In the genomic region with DNA sequence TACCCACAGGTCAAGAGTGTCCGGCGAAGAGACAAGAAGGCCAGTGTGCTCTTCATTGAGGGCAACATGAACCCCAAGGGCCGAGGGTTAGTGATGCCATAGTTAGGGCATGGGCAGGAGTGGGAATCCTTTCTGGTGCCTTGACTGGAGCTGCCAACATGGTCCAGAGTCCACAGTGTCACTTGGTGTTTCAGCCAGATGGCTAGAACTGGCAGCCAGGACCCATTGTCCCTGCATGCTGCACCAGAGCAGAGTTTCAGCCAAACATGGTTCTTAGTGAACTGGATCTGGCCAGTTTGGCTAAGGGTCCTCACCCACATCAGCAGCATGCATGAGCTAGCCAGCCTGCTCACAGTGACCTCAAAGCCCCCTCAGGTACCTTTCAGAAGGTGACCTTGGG, we compare ENCODE assay signal across 15 mouse cellular contexts. TPM values are rescaled to one million over a fixed set of nuclear protein-coding genes. Genes with fewer than 3 reads are reported as not detected.
DNase-seq lines count a peak whose midpoint lies in the region; ATAC-seq lines count a peak whose summit lies in the region.
"Had no signal": no experiment of that assay in that cellular context is flagged by ENCODE, and none has a peak within 500 bp of the region (broad histone marks: within the 10 kb centered on the region; RNA-seq: fewer than 3 reads in every experiment).

No protein-coding gene starts in this region.

- peaks cover 98% of the 10 kb centered on the region for H3K36me3 ChIP-seq in hindbrain, embryonic 13.5 days
- peaks cover 100% of the 10 kb centered on the region for H3K36me3 ChIP-seq in hindbrain, embryonic 10.5 days
- H3K36me3 ChIP-seq in kidney, embryonic 14.5 days (ENCODE audit: control insufficient read depth, insufficient read depth, low read length): peaks cover 98% of the 10 kb centered on the region
- H3K36me3 ChIP-seq in midbrain, embryonic 12.5 days: peaks cover 99% of the 10 kb centered on the region
- peaks cover 51% of the 10 kb centered on the region for H3K36me3 ChIP-seq in midbrain, embryonic 15.5 days (replicated peaks)

- H3K4me3 ChIP-seq in hindbrain, embryonic 13.5 days: no peak overlapping the region
- no peak overlapping the region for H3K4me3 ChIP-seq in hindbrain, embryonic 10.5 days
- no peak overlapping the region for H3K4me3 ChIP-seq in kidney, embryonic 14.5 days (ENCODE audit: low read length)
- H3K4me3 ChIP-seq in midbrain, embryonic 12.5 days: peak overlapping the region; percentile 21; the same call in 1 of the 2 replicates
- H3K4me3 ChIP-seq in midbrain, embryonic 15.5 days: no peak overlapping the region
- H3K4me3 ChIP-seq: embryonic facial prominence, embryonic 13.5 days; forebrain, embryonic 12.5 days; heart, embryonic 12.5 days had no signal

- no peak for DNase-seq in hindbrain, embryonic 10.5 days (ENCODE audit: low spot score)
- DNase-seq in kidney, postnatal 36 days: peak; percentile 43 to 48
- DNase-seq in gastrocnemius, postnatal 25 days: no peak
- DNase-seq: adrenal gland, postnatal 10 days; cerebellum, adult 11 months; cerebellum, adult 9-10 months; gastrocnemius, postnatal 10 days had no signal

- peak overlapping the region; percentile 43; the same call in 1 of the 2 replicates for H3K9ac ChIP-seq in hindbrain, embryonic 13.5 days
- no peak overlapping the region for H3K9ac ChIP-seq in kidney, embryonic 14.5 days (ENCODE audit: low read depth, low read length)
- H3K9ac ChIP-seq in midbrain, embryonic 12.5 days (replicated peaks): peak overlapping the region; percentile 41; the same call in 1 of the 2 replicates
- H3K9ac ChIP-seq in midbrain, embryonic 15.5 days: no peak overlapping the region
- H3K9ac ChIP-seq: embryonic facial prominence, embryonic 13.5 days; forebrain, embryonic 12.5 days; heart, embryonic 12.5 days had no signal

- H3K27me3 ChIP-seq in hindbrain, embryonic 13.5 days: no peaks in the 10 kb centered on the region
- H3K27me3 ChIP-seq in hindbrain, embryonic 10.5 days (ENCODE audit: insufficient read depth, poor library complexity, severe bottlenecking): no peaks in the 10 kb centered on the region
- H3K27me3 ChIP-seq in kidney, embryonic 14.5 days (ENCODE audit: control insufficient read depth, insufficient read depth, low read length): no peaks in the 10 kb centered on the region
- peaks cover 21% of the 10 kb centered on the region for H3K27me3 ChIP-seq in midbrain, embryonic 12.5 days
- H3K27me3 ChIP-seq in midbrain, embryonic 15.5 days (replicated peaks): no peaks in the 10 kb centered on the region
- H3K27me3 ChIP-seq: embryonic facial prominence, embryonic 13.5 days; forebrain, embryonic 12.5 days; heart, embryonic 12.5 days had no signal

- peaks cover 6% of the 10 kb centered on the region for H3K4me1 ChIP-seq in hindbrain, embryonic 13.5 days (replicated peaks)
- peaks cover 10% of the 10 kb centered on the region for H3K4me1 ChIP-seq in hindbrain, embryonic 10.5 days (replicated peaks)
- no peaks in the 10 kb centered on the region for H3K4me1 ChIP-seq in kidney, embryonic 14.5 days (ENCODE audit: control insufficient read depth, insufficient read depth, low read length)
- peaks cover 25% of the 10 kb centered on the region for H3K4me1 ChIP-seq in midbrain, embryonic 12.5 days
- H3K4me1 ChIP-seq in midbrain, embryonic 15.5 days: peaks cover 18% of the 10 kb centered on the region

- 83% methylated on average over 3 of the region's 3 CpGs for WGBS in hindbrain, embryonic 13.5 days
- 89% methylated on average over 3 of the region's 3 CpGs for WGBS in hindbrain, embryonic 10.5 days
- 87% methylated on average over 3 of the region's 3 CpGs for WGBS in kidney, embryonic 14.5 days
- WGBS in midbrain, embryonic 12.5 days: 90% methylated on average over 3 of the region's 3 CpGs
- WGBS in midbrain, embryonic 15.5 days: 74% methylated on average over 3 of the region's 3 CpGs

- no peak overlapping the region for H3K4me2 ChIP-seq in hindbrain, embryonic 13.5 days
- H3K4me2 ChIP-seq in kidney, embryonic 14.5 days (replicated peaks; ENCODE audit: low read depth, low read length): no peak overlapping the region
- H3K4me2 ChIP-seq in midbrain, embryonic 12.5 days (replicated peaks): peak overlapping the region; percentile 82
- no peak overlapping the region for H3K4me2 ChIP-seq in midbrain, embryonic 15.5 days
- H3K4me2 ChIP-seq: embryonic facial prominence, embryonic 13.5 days; forebrain, embryonic 12.5 days; heart, embryonic 12.5 days had no signal

- no peak overlapping the region for H3K27ac ChIP-seq in hindbrain, embryonic 13.5 days
- H3K27ac ChIP-seq in hindbrain, embryonic 10.5 days: no peak overlapping the region
- no peak overlapping the region for H3K27ac ChIP-seq in kidney, embryonic 14.5 days (ENCODE audit: low read depth, low read length)
- H3K27ac ChIP-seq in midbrain, embryonic 12.5 days (replicated peaks): peak overlapping the region; percentile 15; the same call in 1 of the 2 replicates
- H3K27ac ChIP-seq in midbrain, embryonic 15.5 days: no peak overlapping the region
- H3K27ac ChIP-seq: embryonic facial prominence, embryonic 13.5 days; forebrain, embryonic 12.5 days had no signal

- no peak for ATAC-seq in hindbrain, embryonic 13.5 days (ENCODE audit: low FRiP score)
- no peak for ATAC-seq in kidney, embryonic 14.5 days (ENCODE audit: low FRiP score, low TSS enrichment)
- ATAC-seq in midbrain, embryonic 12.5 days (ENCODE audit: low FRiP score, low read depth): no peak
- no peak for ATAC-seq in midbrain, embryonic 15.5 days (replicated peaks)
- ATAC-seq: forebrain, embryonic 16.5 days had no signal

- H3K9me3 ChIP-seq in hindbrain, embryonic 13.5 days: no peaks in the 10 kb centered on the region
- no peaks in the 10 kb centered on the region for H3K9me3 ChIP-seq in hindbrain, embryonic 10.5 days
- H3K9me3 ChIP-seq in kidney, embryonic 14.5 days (ENCODE audit: control insufficient read depth, low read length): no peaks in the 10 kb centered on the region
- H3K9me3 ChIP-seq in midbrain, embryonic 12.5 days: no peaks in the 10 kb centered on the region
- H3K9me3 ChIP-seq in midbrain, embryonic 15.5 days: no peaks in the 10 kb centered on the region
- H3K9me3 ChIP-seq: embryonic facial prominence, embryonic 13.5 days; forebrain, embryonic 12.5 days; heart, embryonic 12.5 days had no signal

RNA-seq across cellular contexts. Expression of a gene that starts 10.6 kb away (rescaled TPM):
- 253 and 263 TPM in 2 replicates for polyA plus RNA-seq in hindbrain, embryonic 13.5 days (2015; fragmentation: Nextera tagmentation; extraction: Ambion mirVana)
- polyA plus RNA-seq in hindbrain, embryonic 10.5 days (2016; fragmentation: Nextera tagmentation; extraction: Ambion mirVana): 303 and 313 TPM in 2 replicates
- polyA plus RNA-seq in kidney, embryonic 14.5 days (2014; fragmentation: Nextera tagmentation; extraction: Ambion mirVana): 382 and 390 TPM in 2 replicates
- 205 and 213 TPM in 2 replicates for polyA plus RNA-seq in midbrain, embryonic 12.5 days (2016; fragmentation: Nextera tagmentation; extraction: Ambion mirVana)
- 290 and 305 TPM in 2 replicates for polyA plus RNA-seq in midbrain, embryonic 15.5 days (2015; fragmentation: Nextera tagmentation; extraction: Ambion mirVana)
- 100 to 1,000 TPM; 508 to 524 TPM for total RNA-seq in gastrocnemius, postnatal 25 days (2021)

RNA-seq across cellular contexts. Expression of a gene that starts 12.1 kb away (rescaled TPM):
- polyA plus RNA-seq in hindbrain, embryonic 13.5 days (2015; fragmentation: Nextera tagmentation; extraction: Ambion mirVana): 47.3 and 49.9 TPM in 2 replicates
- 63.6 and 102 TPM in 2 replicates for polyA plus RNA-seq in hindbrain, embryonic 10.5 days (2016; fragmentation: Nextera tagmentation; extraction: Ambion mirVana)
- 64.4 and 65.1 TPM in 2 replicates for polyA plus RNA-seq in kidney, embryonic 14.5 days (2014; fragmentation: Nextera tagmentation; extraction: Ambion mirVana)
- polyA plus RNA-seq in midbrain, embryonic 12.5 days (2016; fragmentation: Nextera tagmentation; extraction: Ambion mirVana): 151 and 195 TPM in 2 replicates
- 56.4 and 59.5 TPM in 2 replicates for polyA plus RNA-seq in midbrain, embryonic 15.5 days (2015; fragmentation: Nextera tagmentation; extraction: Ambion mirVana)
- 10 to 100 TPM; 14.5 to 14.8 TPM for total RNA-seq in gastrocnemius, postnatal 25 days (2021)

RNA-seq across cellular contexts. Expression of a gene that starts 22.5 kb away (rescaled TPM):
- 22.3 and 24.9 TPM in 2 replicates for polyA plus RNA-seq in hindbrain, embryonic 13.5 days (2015; fragmentation: Nextera tagmentation; extraction: Ambion mirVana)
- 38.3 and 45.1 TPM in 2 replicates for polyA plus RNA-seq in hindbrain, embryonic 10.5 days (2016; fragmentation: Nextera tagmentation; extraction: Ambion mirVana)
- polyA plus RNA-seq in kidney, embryonic 14.5 days (2014; fragmentation: Nextera tagmentation; extraction: Ambion mirVana): 30.2 and 33.6 TPM in 2 replicates
- polyA plus RNA-seq in midbrain, embryonic 12.5 days (2016; fragmentation: Nextera tagmentation; extraction: Ambion mirVana): 28.1 and 29.5 TPM in 2 replicates
- polyA plus RNA-seq in midbrain, embryonic 15.5 days (2015; fragmentation: Nextera tagmentation; extraction: Ambion mirVana): 16.8 and 18.9 TPM in 2 replicates
- total RNA-seq in gastrocnemius, postnatal 25 days (2021): 10 to 100 TPM; 50.9 to 53.1 TPM

RNA-seq across cellular contexts. Expression of a gene that starts 23.0 kb away (rescaled TPM):
- 61.6 and 66.2 TPM in 2 replicates for polyA plus RNA-seq in hindbrain, embryonic 13.5 days (2015; fragmentation: Nextera tagmentation; extraction: Ambion mirVana)
- polyA plus RNA-seq in hindbrain, embryonic 10.5 days (2016; fragmentation: Nextera tagmentation; extraction: Ambion mirVana): 51.0 and 51.2 TPM in 2 replicates
- polyA plus RNA-seq in kidney, embryonic 14.5 days (2014; fragmentation: Nextera tagmentation; extraction: Ambion mirVana): 45.8 and 56.9 TPM in 2 replicates
- 61.2 and 71.3 TPM in 2 replicates for polyA plus RNA-seq in midbrain, embryonic 12.5 days (2016; fragmentation: Nextera tagmentation; extraction: Ambion mirVana)
- 60.5 and 60.8 TPM in 2 replicates for polyA plus RNA-seq in midbrain, embryonic 15.5 days (2015; fragmentation: Nextera tagmentation; extraction: Ambion mirVana)
- 10 to 100 TPM; 40.1 to 43.6 TPM for total RNA-seq in gastrocnemius, postnatal 25 days (2021)

RNA-seq across cellular contexts. Expression of a gene that starts 53.9 kb away (rescaled TPM):
- polyA plus RNA-seq in hindbrain, embryonic 13.5 days (2015; fragmentation: Nextera tagmentation; extraction: Ambion mirVana): 583 and 598 TPM in 2 replicates
- 971 and 1,039 TPM in 2 replicates for polyA plus RNA-seq in hindbrain, embryonic 10.5 days (2016; fragmentation: Nextera tagmentation; extraction: Ambion mirVana)
- 1,166 and 1,350 TPM in 2 replicates for polyA plus RNA-seq in kidney, embryonic 14.5 days (2014; fragmentation: Nextera tagmentation; extraction: Ambion mirVana)
- 671 and 694 TPM in 2 replicates for polyA plus RNA-seq in midbrain, embryonic 12.5 days (2016; fragmentation: Nextera tagmentation; extraction: Ambion mirVana)
- 516 and 528 TPM in 2 replicates for polyA plus RNA-seq in midbrain, embryonic 15.5 days (2015; fragmentation: Nextera tagmentation; extraction: Ambion mirVana)
- total RNA-seq in gastrocnemius, postnatal 25 days (2021): 100 to 1,000 TPM; 575 to 593 TPM

Comparison
In these comparisons a context has a peak if more than half of its experiments do, and no peak if none do; other contexts are left out.
1. H3K9ac ChIP-seq: peak in hindbrain, embryonic 13.5 days (single experiment) and midbrain, embryonic 12.5 days (single experiment); none in kidney, embryonic 14.5 days (single experiment) and midbrain, embryonic 15.5 days (single experiment).
2. DNase-seq: peak in kidney, postnatal 36 days (2 of 2); none in hindbrain, embryonic 10.5 days (single experiment) and gastrocnemius, postnatal 25 days (single experiment).